Mouse (Mus musculus) cerebellum, adult 2 months (tissue): ENCODE measurements around the gene Nccrp1. TPM values are rescaled to one million over a fixed set of nuclear protein-coding genes. Genes with fewer than 3 reads are reported as not detected.
"Not testable (repeated sequence)": the region's sequence is repeated elsewhere in the genome, so short reads cannot be mapped to it uniquely, and the experiment has no call there.

Experiments used
- DNase-seq, 2 experiments: peaks; one replicate each; pipeline ENCODE4 v3.0.0; 2021
- H3K27ac ChIP-seq: fragments of 200-500 bp; 2 replicates; pipeline ENCODE4 v1.5.1; 2012; ENCODE audit warnings: low read length, control low read depth, inconsistent platforms; ENCODE audit not compliant: insufficient read depth
- H3K27me3 ChIP-seq: fragments of 200-500 bp; 2 replicates; pipeline ENCODE4 v1.6.1; 2012; ENCODE audit warnings: inconsistent platforms, mild to moderate bottlenecking, low read length, moderate library complexity; ENCODE audit not compliant: control insufficient read depth, insufficient read depth
- H3K4me1 ChIP-seq: fragments of 200-500 bp; 2 replicates; pipeline ENCODE4 v1.6.1; 2011; ENCODE audit warnings: low read length; ENCODE audit not compliant: control insufficient read depth, insufficient read depth
- H3K4me3 ChIP-seq: fragments of 200-500 bp; replicated peaks from 2 replicates; pipeline ENCODE3; 2011; ENCODE audit warnings: mild to moderate bottlenecking, low read depth, low read length, control low read depth; ENCODE audit not compliant: insufficient read depth
- CTCF ChIP-seq: fragments of 200-500 bp; IDR thresholded peaks from 2 replicates; pipeline ENCODE4 v1.5.1; 2011; ENCODE audit warnings: low read depth, mild to moderate bottlenecking, control low read depth, low read length, moderate library complexity, borderline replicate concordance; ENCODE audit not compliant: insufficient read depth
- POLR2A ChIP-seq: fragments of 200-500 bp; IDR thresholded peaks from 2 replicates; pipeline ENCODE4 v1.6.1; 2011; ENCODE audit warnings: low read length, control low read depth, borderline replicate concordance; ENCODE audit not compliant: insufficient read depth
- WGBS: fragments of 180-500 bp; shearing (Covaris S2); methylation state at CpG from one replicate; pipeline ENCODE4 v1.1.7; 2018; 5-methylcytosine and 5-hydroxymethylcytosine counted together
- polyA plus RNA-seq: library from polyadenylated mRNA; depleted of rRNA; stranded (reverse); fragments of >200 nt; gene quantifications from 2 replicates; pipeline ENCODE4 v1.2.3, GENCODE M21; 2012; rRNA removed

The Nccrp1 gene
- polyA plus RNA-seq, 1 experiment = 0.67 TPM

DNA sequence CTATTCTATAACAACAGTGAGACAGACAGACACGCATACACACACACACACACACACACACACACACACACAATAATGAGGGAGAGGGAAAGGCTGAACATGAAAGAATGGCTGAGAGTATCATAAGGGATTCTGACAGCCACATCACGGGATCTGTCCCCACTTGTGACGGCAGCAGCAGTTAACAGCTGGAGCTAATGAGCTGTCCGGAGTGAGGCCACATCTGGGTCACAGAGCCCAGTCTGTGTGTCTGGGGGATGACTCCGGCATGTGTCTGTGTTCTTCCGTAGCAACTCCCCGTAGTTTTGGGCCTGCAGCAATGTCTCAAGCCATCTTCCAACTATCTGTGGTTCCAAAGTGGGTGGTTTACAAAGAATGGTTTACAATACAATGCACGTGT, 15.0 kb downstream of the Nccrp1 start:
- TF ChIP-seq POLR2A = no peak
- no peak for TF ChIP-seq CTCF
- Histone ChIP-seq H3K4me3 (no peak overlapping the region), H3K27ac (no peak overlapping the region), H3K27me3 (no peaks in the 10 kb centered on the region), H3K4me1 (no peaks in the 10 kb centered on the region)
- 82% methylated on average over 8 of the region's 8 CpGs for WGBS
- DNase-seq = no peak

DNA sequence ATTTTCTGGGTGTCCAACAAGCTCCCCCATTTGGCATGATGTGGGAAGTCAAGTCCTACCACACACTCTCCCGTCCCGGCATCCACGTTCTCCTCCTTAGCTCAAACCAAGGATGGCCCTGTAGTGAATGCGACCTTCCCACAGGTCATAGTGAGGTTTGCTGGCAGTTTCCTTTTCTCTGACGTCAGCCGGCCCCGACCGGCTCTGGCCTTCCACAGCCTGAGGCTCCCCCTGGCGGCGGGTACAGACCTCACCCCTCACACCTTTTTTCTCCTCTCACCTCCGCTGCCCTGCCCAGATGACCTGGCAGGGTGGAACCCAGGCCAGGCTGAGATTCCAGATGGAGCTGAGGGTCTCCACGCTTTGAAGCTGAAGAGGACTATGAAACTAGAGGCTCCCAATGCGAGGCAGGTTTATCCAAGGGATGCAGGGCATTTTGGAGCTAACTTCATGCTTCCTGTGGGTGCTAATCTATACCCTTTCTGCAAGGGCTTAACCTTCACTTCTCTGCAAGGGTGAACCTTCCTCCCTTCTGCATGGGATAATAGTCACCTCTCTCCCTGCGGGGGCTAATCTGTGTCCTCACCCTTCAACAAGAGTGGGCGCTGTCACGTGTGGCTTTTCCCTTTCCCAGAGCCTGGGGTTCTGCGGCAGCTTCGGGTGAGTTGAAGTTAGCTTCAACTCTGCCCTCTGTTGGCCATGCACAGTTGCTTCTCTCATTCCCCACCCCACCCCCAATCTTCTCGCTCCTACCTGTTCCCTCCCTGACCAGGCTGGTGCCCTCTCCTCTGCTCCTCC, 18.9 kb downstream of the Nccrp1 start:
- WGBS = 10% methylated on average over 19 of the region's 19 CpGs
- TF ChIP-seq POLR2A (no peak), CTCF (peak; percentile 58)
- Histone ChIP-seq H3K4me1 (no peaks in the 10 kb centered on the region), H3K27me3 (no peaks in the 10 kb centered on the region), H3K27ac (no peak overlapping the region), H3K4me3 (no peak overlapping the region)
- peak; percentile 61 to 71 for DNase-seq

DNA sequence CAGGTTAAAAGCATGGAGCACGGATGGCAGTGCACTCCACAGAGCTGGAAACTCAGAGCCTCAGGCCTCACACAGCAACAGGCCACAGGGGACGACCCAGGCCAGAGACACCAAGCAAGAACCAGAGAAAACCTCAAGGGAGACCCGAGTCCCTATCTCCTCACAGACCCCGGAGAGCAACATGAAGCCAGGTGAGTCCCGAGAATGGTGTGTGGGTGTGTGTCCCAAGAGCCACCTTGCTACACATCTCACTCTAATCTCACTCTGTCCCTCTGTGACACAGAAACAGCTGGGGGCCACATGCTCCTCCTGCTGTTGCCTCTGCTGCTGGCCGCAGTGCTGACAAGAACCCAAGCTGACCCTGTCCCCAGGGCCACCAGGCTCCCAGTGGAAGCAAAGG, 24.5 kb downstream of the Nccrp1 start, which contains the start of gene Ifnl3:
Gene Ifnl3, plus strand, starts transcription at position 301 of the 400 bp plus-strand sequence.
- not testable (repeated sequence) for DNase-seq, H3K27ac ChIP-seq, H3K27me3 ChIP-seq, H3K4me3 ChIP-seq, H3K4me1 ChIP-seq
- 75% methylated on average over 5 of the region's 6 CpGs for WGBS

DNA sequence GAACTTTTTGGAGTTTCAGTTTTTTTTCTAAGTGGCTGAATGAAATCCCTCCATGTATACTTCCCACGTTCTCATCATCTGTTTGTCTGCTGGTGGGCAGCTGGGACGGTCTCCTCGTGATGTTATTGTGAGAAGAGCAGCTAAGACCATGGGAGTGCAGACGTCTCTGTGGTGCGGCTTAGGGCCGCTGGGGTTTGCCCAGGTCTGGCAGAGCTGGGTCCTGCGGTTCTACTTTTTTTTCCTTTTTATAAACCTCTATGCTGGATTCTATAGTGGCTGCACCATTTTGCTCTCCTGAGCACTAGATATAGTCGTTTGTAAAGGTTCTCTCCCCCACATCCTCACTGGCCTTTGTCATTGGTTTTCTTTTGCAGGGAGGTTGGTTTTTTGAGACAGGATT, 35.6 kb downstream of the Nccrp1 start:
- Histone ChIP-seq H3K27ac (no peak overlapping the region), H3K4me3 (no peak overlapping the region), H3K4me1 (no peaks in the 10 kb centered on the region), H3K27me3 (no peaks in the 10 kb centered on the region)
- 64% methylated on average over 8 of the region's 8 CpGs for WGBS
- TF ChIP-seq POLR2A (no peak), CTCF (no peak)
- DNase-seq = no peak

GRCm38 (mm10) chr7:28510405-28510974, 36.6 kb downstream of the Nccrp1 start, which contains the start of gene Ifnl2:
Gene Ifnl2 (minus strand): TSS chr7:28510455.
- H3K27me3 ChIP-seq, H3K4me1 ChIP-seq, H3K27ac ChIP-seq, H3K4me3 ChIP-seq: not testable (repeated sequence)
- DNase-seq = peak in 1 of 2 experiments; percentile 4
- WGBS = 38% methylated on average over 8 of the region's 8 CpGs

- WGBS = 93% methylated on average over 2 of the region's 2 CpGs
- DNase-seq, H3K27ac ChIP-seq, H3K4me3 ChIP-seq, H3K27me3 ChIP-seq, H3K4me1 ChIP-seq: not testable (repeated sequence)
Measured at GRCm38 (mm10) chr7:28509121-28509520, 37.9 kb downstream of the Nccrp1 start.

DNA sequence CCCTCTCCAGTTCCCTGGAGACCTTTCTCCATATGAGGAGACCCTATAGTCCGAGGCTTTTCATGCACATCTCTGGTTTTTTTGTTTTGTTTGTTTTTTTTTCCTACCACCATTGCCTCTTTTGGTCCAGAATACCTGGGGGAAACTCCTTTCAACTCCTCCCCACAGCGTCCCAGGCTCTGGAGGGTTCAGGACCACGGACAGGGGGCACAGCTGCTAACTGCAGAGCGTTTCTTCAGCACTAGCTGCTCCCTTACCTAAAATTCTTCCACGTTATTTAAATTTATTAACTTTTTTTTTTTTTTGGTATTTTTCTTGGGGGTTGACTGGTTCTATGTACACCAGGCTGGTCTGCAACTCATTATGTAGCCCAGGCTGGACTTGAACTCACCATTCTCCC, 41.5 kb downstream of the Nccrp1 start:
- no peaks in the 10 kb centered on the region for H3K27me3 ChIP-seq
- TF ChIP-seq CTCF = no peak
- no peak for TF ChIP-seq POLR2A
- H3K4me3 ChIP-seq = no peak overlapping the region
- DNase-seq = no peak
- WGBS = 12% methylated on average over 5 of the region's 5 CpGs
- H3K4me1 ChIP-seq = no peaks in the 10 kb centered on the region
- no peak overlapping the region for H3K27ac ChIP-seq

GRCm38 (mm10) chr7:28495426-28495825, 51.6 kb downstream of the Nccrp1 start:
- no peak overlapping the region for H3K4me3 ChIP-seq
- H3K4me1 ChIP-seq = no peaks in the 10 kb centered on the region; the same call in 1 of the 2 replicates
- 74% methylated on average over 11 of the region's 11 CpGs for WGBS
- DNase-seq = no peak
- TF ChIP-seq POLR2A (no peak), CTCF (no peak)
- no peak overlapping the region for H3K27ac ChIP-seq
- H3K27me3 ChIP-seq = no peaks in the 10 kb centered on the region

Other genes with a start within 250 kb of the Nccrp1 start
- 1.3 and 1.4 TPM in 2 replicates for gene Dll3, start 245.0 kb downstream of the Nccrp1 start, polyA plus RNA-seq
- 75.7 and 78.6 TPM in 2 replicates for gene Timm50, start 235.2 kb downstream of the Nccrp1 start, polyA plus RNA-seq
- gene Supt5, start 208.5 kb downstream of the Nccrp1 start, polyA plus RNA-seq = 121 and 125 TPM in 2 replicates
- gene Rps16, start 196.6 kb downstream of the Nccrp1 start, polyA plus RNA-seq = 510 and 514 TPM in 2 replicates
- gene Plekhg2, start 174.7 kb downstream of the Nccrp1 start, polyA plus RNA-seq = 4.2 and 4.3 TPM in 2 replicates
- 3.7 and 3.9 TPM in 2 replicates for gene Zfp36, start 167.0 kb downstream of the Nccrp1 start, polyA plus RNA-seq
- gene Med29, start 154.5 kb downstream of the Nccrp1 start, polyA plus RNA-seq = 47.9 and 49.5 TPM in 2 replicates
- 104 and 124 TPM in 2 replicates for gene Paf1, start 154.3 kb downstream of the Nccrp1 start, polyA plus RNA-seq
- 2.0 and 2.2 TPM in 2 replicates for gene Gmfg, start 109.8 kb downstream of the Nccrp1 start, polyA plus RNA-seq
- 39.6 and 41.5 TPM in 2 replicates for gene Lrfn1, start 95.3 kb downstream of the Nccrp1 start, polyA plus RNA-seq
- gene Ifnl2, start 36.8 kb downstream of the Nccrp1 start, polyA plus RNA-seq = not detected in 2 replicates
- gene Ifnl3, start 24.4 kb downstream of the Nccrp1 start, polyA plus RNA-seq = not detected in 2 replicates
- not detected in 2 replicates for gene Sycn, start 6.4 kb downstream of the Nccrp1 start, polyA plus RNA-seq
- 54.1 and 54.9 TPM in 2 replicates for gene Samd4b, start 50.9 kb upstream of the Nccrp1 start, polyA plus RNA-seq
- 8.3 and 8.5 TPM in 2 replicates for gene Pak4, start 50.9 kb upstream of the Nccrp1 start, polyA plus RNA-seq
- gene Acp7, start 84.1 kb upstream of the Nccrp1 start, polyA plus RNA-seq = 0.90 and 1.4 TPM in 2 replicates
- 66.4 and 68.8 TPM in 2 replicates for gene Fbxo27, start 145.6 kb upstream of the Nccrp1 start, polyA plus RNA-seq
- gene Fbxo17, start 169.6 kb upstream of the Nccrp1 start, polyA plus RNA-seq = 6.7 TPM in 2 replicates
- gene Mrps12, start 194.6 kb upstream of the Nccrp1 start, polyA plus RNA-seq = 101 and 113 TPM in 2 replicates
- gene Sars2, start 194.7 kb upstream of the Nccrp1 start, polyA plus RNA-seq = 21.5 and 23.8 TPM in 2 replicates
- gene Ccer2, start 208.9 kb upstream of the Nccrp1 start, polyA plus RNA-seq = 1.6 and 3.1 TPM in 2 replicates
- 282 and 298 TPM in 2 replicates for gene Sirt2, start 219.5 kb upstream of the Nccrp1 start, polyA plus RNA-seq
- gene Nfkbib, start 220.3 kb upstream of the Nccrp1 start, polyA plus RNA-seq = 39.6 and 40.0 TPM in 2 replicates
- 3.0 and 3.1 TPM in 2 replicates for gene Rinl, start 241.7 kb upstream of the Nccrp1 start, polyA plus RNA-seq